Mouse (Mus musculus) cerebellum, adult 9-10 months (tissue): ENCODE results near the gene Rab3gap1.

ENCODE experiments used
- DNase-seq: peaks from one replicate; pipeline ENCODE4 v3.0.0; 2022

Rab3gap1 gene

GRCm38 (mm10) chr1:127868300-127869261 is at the start of gene Rab3gap1:
Gene Rab3gap1 (plus strand): TSS chr1:127868773.
- DNase-seq: peak; percentile 91

GRCm38 (mm10) chr1:127827325-127827724 is 41.2 kb upstream of the Rab3gap1 start:
- peak; percentile 49 for DNase-seq

GRCm38 (mm10) chr1:127830215-127830921 is 38.2 kb upstream of the Rab3gap1 start:
- no peak for DNase-seq

- no peak for DNase-seq
Observed at GRCm38 (mm10) chr1:127833714-127834113, 34.9 kb upstream of the Rab3gap1 start.

GRCm38 (mm10) chr1:127834202-127834601 is 34.4 kb upstream of the Rab3gap1 start:
- DNase-seq: no peak

- DNase-seq: no peak
Observed at GRCm38 (mm10) chr1:127836619-127837018, 32.0 kb upstream of the Rab3gap1 start.

GRCm38 (mm10) chr1:127838602-127839001 is 30.0 kb upstream of the Rab3gap1 start:
- no peak for DNase-seq

- DNase-seq: no peak
Observed at GRCm38 (mm10) chr1:127845472-127845871, 23.1 kb upstream of the Rab3gap1 start.

- no peak for DNase-seq
Observed at GRCm38 (mm10) chr1:127850075-127850610, 18.4 kb upstream of the Rab3gap1 start.

- no peak for DNase-seq
Observed at GRCm38 (mm10) chr1:127854486-127855222, 13.9 kb upstream of the Rab3gap1 start, which contains the start of gene Map3k19. Gene Map3k19 (minus strand): TSS chr1:127855031.

- no peak for DNase-seq
Observed at GRCm38 (mm10) chr1:127858945-127859648, 9.5 kb upstream of the Rab3gap1 start.

- DNase-seq: no peak
Observed at GRCm38 (mm10) chr1:127859799-127860400, 8.7 kb upstream of the Rab3gap1 start.

GRCm38 (mm10) chr1:127860492-127860891 is 8.1 kb upstream of the Rab3gap1 start:
- DNase-seq: no peak

- DNase-seq: no peak
Observed at GRCm38 (mm10) chr1:127861900-127862299, 6.7 kb upstream of the Rab3gap1 start.

GRCm38 (mm10) chr1:127863806-127864205 is 4.8 kb upstream of the Rab3gap1 start:
- DNase-seq: no peak

- DNase-seq: peak; percentile 34
Observed at GRCm38 (mm10) chr1:127869276-127869675, 703 bp downstream of the Rab3gap1 start.

GRCm38 (mm10) chr1:127899401-127899800 is 30.8 kb downstream of the Rab3gap1 start:
- DNase-seq: no peak

GRCm38 (mm10) chr1:127904774-127905385 is 36.3 kb downstream of the Rab3gap1 start:
- DNase-seq: no peak

- no peak for DNase-seq
Observed at GRCm38 (mm10) chr1:127913116-127913515, 44.5 kb downstream of the Rab3gap1 start.

GRCm38 (mm10) chr1:127915316-127915715 is 46.7 kb downstream of the Rab3gap1 start:
- no peak for DNase-seq

- no peak for DNase-seq
Observed at GRCm38 (mm10) chr1:127915802-127916201, 47.2 kb downstream of the Rab3gap1 start.
